Mouse (Mus musculus): ENCODE results near the gene Cyp2a4.
"Not testable (repeated sequence)": the region's sequence is repeated elsewhere in the genome, so short reads cannot be mapped to it uniquely, and the experiment has no call there.

Cyp2a4 gene

GRCm38 (mm10) chr7:26306926-26307325 lies at the start of gene Cyp2a4:
Gene Cyp2a4, plus strand, starts transcription at chr7:26307169.
- DNase-seq (ENCODE audit: low spot score in 2 of 2), result not testable (repeated sequence)

GRCm38 (mm10) chr7:26260034-26260433 lies 46.9 kb upstream of the Cyp2a4 start, which contains the start of gene Vmn1r184:
Gene Vmn1r184, plus strand, starts transcription at chr7:26260334.
- DNase-seq (ENCODE audit: low spot score in 2 of 2), result not testable (repeated sequence)

- DNase-seq (ENCODE audit: low spot score in 2 of 2), result not testable (repeated sequence)
Measured at GRCm38 (mm10) chr7:26303429-26304166, 3.4 kb upstream of the Cyp2a4 start.

- DNase-seq (ENCODE audit: low spot score in 2 of 2), result not testable (repeated sequence)
Measured at GRCm38 (mm10) chr7:26311786-26312185, 4.8 kb downstream of the Cyp2a4 start.

DNA sequence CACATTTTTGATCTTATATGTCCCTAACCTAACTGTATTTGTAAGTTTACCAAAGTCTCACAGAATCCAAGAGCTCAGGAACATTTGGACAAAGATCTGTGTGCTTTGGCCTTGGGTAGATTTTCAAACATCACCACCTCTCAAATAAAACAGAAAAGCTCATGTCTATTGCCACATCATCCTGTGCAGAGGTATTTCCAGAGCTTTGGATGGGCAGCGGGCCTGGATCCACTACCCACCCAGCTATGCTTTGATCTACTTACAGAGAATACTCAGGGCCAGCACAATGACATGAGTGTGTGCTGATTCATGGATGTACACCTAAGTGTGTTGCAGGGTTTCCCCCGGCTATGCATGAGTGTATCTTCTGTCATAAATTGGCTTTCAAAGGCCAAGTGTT lies 8.2 kb downstream of the Cyp2a4 start:
- DNase-seq (ENCODE audit: low spot score in 2 of 2), result not testable (repeated sequence)

- not testable (repeated sequence) for DNase-seq (ENCODE audit: low spot score in 2 of 2)
Measured at GRCm38 (mm10) chr7:26315809-26316208, 8.8 kb downstream of the Cyp2a4 start.

GRCm38 (mm10) chr7:26320361-26320760 lies 13.4 kb downstream of the Cyp2a4 start:
- DNase-seq (ENCODE audit: low spot score in 2 of 2), result not testable (repeated sequence)

GRCm38 (mm10) chr7:26350177-26350576 lies 43.2 kb downstream of the Cyp2a4 start:
- DNase-seq (ENCODE audit: low spot score in 2 of 2), result not testable (repeated sequence)

- DNase-seq (ENCODE audit: low spot score in 2 of 2), result not testable (repeated sequence)
Measured at GRCm38 (mm10) chr7:26352258-26352657, 45.3 kb downstream of the Cyp2a4 start.

GRCm38 (mm10) chr7:26356719-26357118 lies 49.8 kb downstream of the Cyp2a4 start:
- DNase-seq (ENCODE audit: low spot score in 2 of 2), result not testable (repeated sequence)

Measured in right cerebral cortex, postnatal 10 days (tissue).